Mouse (Mus musculus) heart, embryonic 12.5 days (tissue): ENCODE results near the gene Rrp9. TPM values are rescaled to one million over a fixed set of nuclear protein-coding genes. Genes with fewer than 3 reads are reported as not detected.

Experiments used
- ATAC-seq: fragments of 200-750 bp; cut with Nextera tagmentation; 2 replicates; pipeline ENCODE4 v1.8.0; 2017; ENCODE audit warnings: moderate TSS enrichment, moderate library complexity; ENCODE audit not compliant: insufficient number of reproducible peaks, low FRiP score
- H3K27ac ChIP-seq: fragments of 300-500 bp; sonication (generic); 2 replicates; pipeline ENCODE4 v1.5.1; 2016; ENCODE audit warnings: mild to moderate bottlenecking, moderate library complexity; ENCODE audit not compliant: poor library complexity, severe bottlenecking
- H3K27me3 ChIP-seq: fragments of 300-500 bp; sonication (generic); replicated peaks from 2 replicates; pipeline ENCODE4 v1.6.1; 2016; ENCODE audit warnings: mild to moderate bottlenecking, moderate library complexity
- H3K36me3 ChIP-seq: fragments of 300-500 bp; sonication (generic); 2 replicates; pipeline ENCODE4 v1.6.1; 2016; ENCODE audit warnings: mild to moderate bottlenecking, moderate library complexity
- H3K4me1 ChIP-seq: fragments of 300-500 bp; sonication (generic); replicated peaks from 2 replicates; pipeline ENCODE4 v1.6.1; 2016; ENCODE audit warnings: mild to moderate bottlenecking
- H3K4me2 ChIP-seq: fragments of 300-500 bp; sonication (generic); 2 replicates; pipeline ENCODE4 v1.6.1; 2016; ENCODE audit warnings: mild to moderate bottlenecking, moderate library complexity
- H3K4me3 ChIP-seq: fragments of 300-500 bp; sonication (generic); 2 replicates; pipeline ENCODE4 v1.5.1; 2016; ENCODE audit warnings: mild to moderate bottlenecking
- H3K9ac ChIP-seq: fragments of 300-500 bp; sonication (generic); 2 replicates; pipeline ENCODE4 v1.6.1; 2016; ENCODE audit warnings: mild to moderate bottlenecking, moderate library complexity
- H3K9me3 ChIP-seq: fragments of 300-500 bp; sonication (generic); replicated peaks from 2 replicates; pipeline ENCODE4 v1.6.1; 2016; ENCODE audit warnings: mild to moderate bottlenecking, moderate library complexity
- WGBS: fragments of 180-500 bp; shearing (Covaris S2); methylation state at CpG from one replicate; pipeline ENCODE4 v1.1.7; 2016; 5-methylcytosine and 5-hydroxymethylcytosine counted together
- polyA plus RNA-seq: library from polyadenylated mRNA; unstranded; fragments of >200 nt; fragmentation: Nextera tagmentation; extraction: Ambion mirVana; gene quantifications from 2 replicates; pipeline ENCODE4 v1.2.1, GENCODE M21; 2016

The Rrp9 gene
- polyA plus RNA-seq = 32.5 and 34.5 TPM in 2 replicates

GRCm38 (mm10) chr9:106475663-106476001 is at the start of gene Rrp9:
Rrp9 (plus strand) TSS chr9:106475963.
- 81% methylated on average over 10 of the region's 10 CpGs for WGBS
- peaks cover 5% of the 10 kb centered on the region; the same call in 1 of the 2 replicates for H3K36me3 ChIP-seq
- H3K27ac ChIP-seq = no peak within 1 kb of the TSS

GRCm38 (mm10) chr9:106428719-106429220 is 47.0 kb upstream of the Rrp9 start:
- 20% methylated on average over 11 of the region's 11 CpGs for WGBS
- Histone ChIP-seq H3K27ac (peak overlapping the region; percentile 97), H3K4me1 (peaks cover 24% of the 10 kb centered on the region), H3K9ac (peak overlapping the region; percentile 99), H3K27me3 (no peaks in the 10 kb centered on the region), H3K9me3 (no peaks in the 10 kb centered on the region), H3K4me3 (peak overlapping the region; percentile 95), H3K4me2 (peak overlapping the region; percentile 79), H3K36me3 (peaks cover 31% of the 10 kb centered on the region)
- ATAC-seq = peak; percentile 46

More at GRCm38 (mm10) chr9:106475663-106476001, at the start of gene Rrp9:
- Histone ChIP-seq H3K9me3 (no peaks in the 10 kb centered on the region), H3K4me3 (peak within 1 kb of the TSS; percentile 77), H3K4me1 (peaks cover 48% of the 10 kb centered on the region), H3K9ac (peak within 1 kb of the TSS; percentile 50), H3K27me3 (no peaks in the 10 kb centered on the region), H3K4me2 (peak within 1 kb of the TSS; percentile 93)
- no peak for ATAC-seq

- Histone ChIP-seq H3K27me3 (no peaks in the 10 kb centered on the region), H3K9ac (peak within 1 kb of the TSS; percentile 99), H3K27ac (peak within 1 kb of the TSS; percentile 97), H3K36me3 (peaks cover 36% of the 10 kb centered on the region), H3K4me3 (peak within 1 kb of the TSS; percentile 95), H3K9me3 (no peaks in the 10 kb centered on the region), H3K4me2 (peak within 1 kb of the TSS; percentile 79), H3K4me1 (peaks cover 24% of the 10 kb centered on the region)
- WGBS = under 1% methylated on average over 55 of the region's 55 CpGs
- peak; percentile 89 for ATAC-seq
These were observed 46.3 kb upstream of the Rrp9 start, which contains the start of gene Rpl29 for GRCm38 (mm10) chr9:106429221-106430014. Rpl29 (plus strand) TSS chr9:106429454.

- Histone ChIP-seq H3K4me3 (peak overlapping the region; percentile 95), H3K9ac (peak overlapping the region; percentile 99), H3K36me3 (peaks cover 38% of the 10 kb centered on the region), H3K4me2 (peak overlapping the region; percentile 79), H3K4me1 (peaks cover 24% of the 10 kb centered on the region), H3K27ac (peak overlapping the region; percentile 97), H3K9me3 (no peaks in the 10 kb centered on the region), H3K27me3 (no peaks in the 10 kb centered on the region)
- ATAC-seq = no peak
- WGBS = 2% methylated on average over 4 of the region's 4 CpGs
These were observed 45.8 kb upstream of the Rrp9 start for GRCm38 (mm10) chr9:106430015-106430264.

- ATAC-seq = no peak
- 75% methylated on average over 7 of the region's 7 CpGs for WGBS
- H3K27ac ChIP-seq = no peak overlapping the region
- no peaks in the 10 kb centered on the region for H3K27me3 ChIP-seq
- H3K9ac ChIP-seq = peak overlapping the region; percentile 3; the same call in 1 of the 2 replicates
- H3K9me3 ChIP-seq = no peaks in the 10 kb centered on the region
- H3K36me3 ChIP-seq = peaks cover 43% of the 10 kb centered on the region
- H3K4me1 ChIP-seq = peaks cover 37% of the 10 kb centered on the region
- no peak overlapping the region for H3K4me2 ChIP-seq
- no peak overlapping the region for H3K4me3 ChIP-seq
These were observed 42.4 kb upstream of the Rrp9 start for GRCm38 (mm10) chr9:106433389-106433788.

GRCm38 (mm10) chr9:106436566-106436965 is 39.2 kb upstream of the Rrp9 start:
- Histone ChIP-seq H3K27me3 (no peaks in the 10 kb centered on the region), H3K4me3 (no peak overlapping the region), H3K9me3 (no peaks in the 10 kb centered on the region), H3K4me1 (peaks cover 32% of the 10 kb centered on the region), H3K36me3 (peaks cover 34% of the 10 kb centered on the region), H3K9ac (no peak overlapping the region), H3K4me2 (no peak overlapping the region), H3K27ac (no peak overlapping the region)
- no peak for ATAC-seq
- 81% methylated on average over 9 of the region's 9 CpGs for WGBS

GRCm38 (mm10) chr9:106442680-106443079 is 33.1 kb upstream of the Rrp9 start:
- H3K27me3 ChIP-seq = no peaks in the 10 kb centered on the region
- no peak for ATAC-seq
- H3K9me3 ChIP-seq = no peaks in the 10 kb centered on the region
- no peaks in the 10 kb centered on the region for H3K36me3 ChIP-seq
- H3K4me1 ChIP-seq = peaks cover 11% of the 10 kb centered on the region
- H3K9ac ChIP-seq = no peak overlapping the region
- no peak overlapping the region for H3K27ac ChIP-seq
- H3K4me2 ChIP-seq = no peak overlapping the region
- WGBS = 69% methylated on average over 5 of the region's 5 CpGs
- no peak overlapping the region for H3K4me3 ChIP-seq

- no peaks in the 10 kb centered on the region for H3K9me3 ChIP-seq
- peaks cover 19% of the 10 kb centered on the region for H3K4me1 ChIP-seq
- H3K4me2 ChIP-seq = no peak overlapping the region
- WGBS = 74% methylated on average over 4 of the region's 4 CpGs
- H3K27me3 ChIP-seq = no peaks in the 10 kb centered on the region
- H3K4me3 ChIP-seq = no peak overlapping the region
- H3K27ac ChIP-seq = no peak overlapping the region
- no peak for ATAC-seq
- no peak overlapping the region for H3K9ac ChIP-seq
- H3K36me3 ChIP-seq = no peaks in the 10 kb centered on the region
These were observed 30.9 kb upstream of the Rrp9 start for GRCm38 (mm10) chr9:106444836-106445235.

- no peaks in the 10 kb centered on the region for H3K9me3 ChIP-seq
- peak within 1 kb of the TSS; percentile 40 for H3K27ac ChIP-seq
- WGBS = 0% methylated on average over 24 of the region's 24 CpGs
- peak within 1 kb of the TSS; percentile 63 for H3K9ac ChIP-seq
- H3K27me3 ChIP-seq = no peaks in the 10 kb centered on the region
- H3K36me3 ChIP-seq = no peaks in the 10 kb centered on the region
- peak within 1 kb of the TSS; percentile 79 for H3K4me2 ChIP-seq
- peak within 1 kb of the TSS; percentile 54 for H3K4me3 ChIP-seq
- ATAC-seq = peak; percentile 84
- peaks cover 40% of the 10 kb centered on the region for H3K4me1 ChIP-seq
These were observed 28.4 kb upstream of the Rrp9 start, which contains the start of the genes Abhd14b and Abhd14a for GRCm38 (mm10) chr9:106447348-106447747. Abhd14b (plus strand) TSS chr9:106447459. Abhd14a (minus strand) TSS chr9:106447678.

- no peaks in the 10 kb centered on the region for H3K36me3 ChIP-seq
- no peak for ATAC-seq
- H3K4me2 ChIP-seq = peak overlapping the region; percentile 79
- H3K9ac ChIP-seq = peak overlapping the region; percentile 63
- no peaks in the 10 kb centered on the region for H3K27me3 ChIP-seq
- peak overlapping the region; percentile 54 for H3K4me3 ChIP-seq
- peaks cover 46% of the 10 kb centered on the region for H3K4me1 ChIP-seq
- no peaks in the 10 kb centered on the region for H3K9me3 ChIP-seq
- H3K27ac ChIP-seq = peak overlapping the region; percentile 38; the same call in 1 of the 2 replicates
- 35% methylated on average over 9 of the region's 9 CpGs for WGBS
These were observed 27.8 kb upstream of the Rrp9 start for GRCm38 (mm10) chr9:106447951-106448350.

- peak overlapping the region; percentile 54 for H3K4me3 ChIP-seq
- WGBS = under 1% methylated on average over 23 of the region's 23 CpGs
- H3K9ac ChIP-seq = peak overlapping the region; percentile 63
- H3K27ac ChIP-seq = 0 out of 2 replicates have a peak overlapping the region, but pooled peaks have one; percentile 40
- no peaks in the 10 kb centered on the region for H3K36me3 ChIP-seq
- no peaks in the 10 kb centered on the region for H3K9me3 ChIP-seq
- peaks cover 50% of the 10 kb centered on the region for H3K4me1 ChIP-seq
- H3K27me3 ChIP-seq = no peaks in the 10 kb centered on the region
- peak; percentile 58 for ATAC-seq
- H3K4me2 ChIP-seq = peak overlapping the region; percentile 79
These were observed 27.2 kb upstream of the Rrp9 start for GRCm38 (mm10) chr9:106448498-106449031.
